Mouse (Mus musculus) hindbrain, postnatal 0 days (tissue): ENCODE results near the gene Fam173b. TPM values are rescaled to one million over a fixed set of nuclear protein-coding genes. Genes with fewer than 3 reads are reported as not detected.

Experiments
- ATAC-seq: fragments of 200-750 bp; cut with Nextera tagmentation; 2 replicates; pipeline ENCODE4 v1.8.0; 2017; ENCODE audit warnings: mild to moderate bottlenecking, moderate TSS enrichment, moderate library complexity
- DNase-seq: peaks from one replicate; pipeline ENCODE4 v3.0.0-alpha.2; 2015; ENCODE audit warnings: low spot score
- H3K27ac ChIP-seq: fragments of 300-500 bp; sonication (generic); 2 replicates; pipeline ENCODE4 v1.5.1; 2014; ENCODE audit warnings: mild to moderate bottlenecking
- H3K27me3 ChIP-seq: fragments of 300-500 bp; sonication (generic); 2 replicates; pipeline ENCODE4 v1.6.1; 2014; ENCODE audit warnings: low read length, mixed read lengths; ENCODE audit not compliant: insufficient read depth
- H3K36me3 ChIP-seq: fragments of 300-500 bp; sonication (generic); 2 replicates; pipeline ENCODE4 v1.6.1; 2014; ENCODE audit warnings: low read length, mixed read lengths; ENCODE audit not compliant: insufficient read depth
- H3K4me1 ChIP-seq: fragments of 300-500 bp; sonication (generic); 2 replicates; pipeline ENCODE4 v1.6.1; 2014; ENCODE audit warnings: antibody characterized with exemption, low read length, mixed read lengths; ENCODE audit not compliant: insufficient read depth
- H3K4me2 ChIP-seq: fragments of 300-500 bp; sonication (generic); 2 replicates; pipeline ENCODE4 v1.6.1; 2014; ENCODE audit warnings: low read depth, mild to moderate bottlenecking, low read length, moderate library complexity, mixed read lengths
- H3K4me3 ChIP-seq: fragments of 300-500 bp; sonication (generic); 2 replicates; pipeline ENCODE4 v1.5.1; 2014; ENCODE audit warnings: low read length
- H3K9ac ChIP-seq: fragments of 300-500 bp; sonication (generic); replicated peaks from 2 replicates; pipeline ENCODE4 v1.6.1; 2014; ENCODE audit warnings: mild to moderate bottlenecking, low read length, moderate library complexity, mixed read lengths
- H3K9me3 ChIP-seq: fragments of 300-500 bp; sonication (generic); 2 replicates; pipeline ENCODE4 v1.6.1; 2016; ENCODE audit warnings: low read length, mixed read lengths
- CTCF ChIP-seq: IDR thresholded peaks from 2 replicates; pipeline ENCODE4 v1.5.1; 2016; ENCODE audit warnings: antibody characterized with exemption, control low read depth, low read depth
- WGBS: fragments of 180-500 bp; shearing (Covaris S2); extraction: QIAGEN DNeasy Blood & Tissue Kit; methylation state at CpG from one replicate; pipeline ENCODE4 v1.1.7; 2014; 5-methylcytosine and 5-hydroxymethylcytosine counted together
- polyA plus RNA-seq: library from polyadenylated mRNA; unstranded; fragments of >200 nt; fragmentation: Nextera tagmentation; extraction: Ambion mirVana; gene quantifications from 2 replicates; pipeline ENCODE4 v1.2.1, GENCODE M21; 2015
- total RNA-seq: library from RNA; depleted of rRNA; stranded (reverse); fragments of >200 nt; gene quantifications from 2 replicates; pipeline ENCODE4 v1.2.3, GENCODE M21; 2014

Fam173b gene
- total and polyA plus RNA-seq, 2 experiments from 2014 or later: 8.2 to 12.5 TPM

GRCm38 (mm10) chr15:31565184-31565583, 36.5 kb upstream of the Fam173b start, which contains the start of gene Cmbl:
TSS of gene Cmbl (plus strand) at chr15:31565389.
- WGBS: 42% methylated on average over 5 of the region's 5 CpGs

DNA sequence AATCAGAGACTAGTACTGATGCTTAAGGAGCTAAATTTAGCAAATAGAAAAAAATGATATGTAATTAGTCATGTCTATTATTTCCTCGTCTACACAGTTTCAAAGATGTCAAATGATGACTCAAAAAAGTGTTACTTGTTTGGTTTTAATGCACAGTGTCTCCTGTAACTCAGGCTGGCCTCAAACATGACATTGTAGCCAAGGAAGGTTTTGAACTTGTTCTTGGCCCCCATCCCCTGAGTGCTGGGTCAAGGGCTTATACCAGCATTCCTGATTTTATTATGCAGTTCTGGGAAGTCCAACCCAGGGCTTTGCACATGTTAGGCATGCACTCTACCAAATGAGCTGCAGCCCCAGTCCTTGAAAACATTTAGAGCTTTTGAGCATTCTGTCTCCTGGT, 35.9 kb upstream of the Fam173b start:
- Histone ChIP-seq H3K4me2 (no peak overlapping the region), H3K9ac (no peak overlapping the region), H3K4me1 (no peaks in the 10 kb centered on the region), H3K36me3 (no peaks in the 10 kb centered on the region), H3K27ac (no peak overlapping the region), H3K9me3 (no peaks in the 10 kb centered on the region), H3K27me3 (no peaks in the 10 kb centered on the region), H3K4me3 (no peak overlapping the region)
- 77% methylated on average over 1 of the region's 1 CpGs for WGBS
- ATAC-seq (no peak), DNase-seq (no peak)
- no peak for TF ChIP-seq CTCF

More at GRCm38 (mm10) chr15:31565184-31565583, 36.5 kb upstream of the Fam173b start, which contains the start of gene Cmbl:
- 0 out of 2 replicates have a peak, but pooled peaks have one; percentile 24 for ATAC-seq
- Histone ChIP-seq H3K9ac (no peak within 1 kb of the TSS), H3K4me1 (no peaks in the 10 kb centered on the region), H3K36me3 (no peaks in the 10 kb centered on the region), H3K27ac (no peak within 1 kb of the TSS; the same call in 1 of the 2 replicates), H3K9me3 (no peaks in the 10 kb centered on the region), H3K4me3 (no peak within 1 kb of the TSS), H3K4me2 (no peak within 1 kb of the TSS), H3K27me3 (no peaks in the 10 kb centered on the region)
- TF ChIP-seq CTCF: no peak
- peak; percentile 11 for DNase-seq

DNA sequence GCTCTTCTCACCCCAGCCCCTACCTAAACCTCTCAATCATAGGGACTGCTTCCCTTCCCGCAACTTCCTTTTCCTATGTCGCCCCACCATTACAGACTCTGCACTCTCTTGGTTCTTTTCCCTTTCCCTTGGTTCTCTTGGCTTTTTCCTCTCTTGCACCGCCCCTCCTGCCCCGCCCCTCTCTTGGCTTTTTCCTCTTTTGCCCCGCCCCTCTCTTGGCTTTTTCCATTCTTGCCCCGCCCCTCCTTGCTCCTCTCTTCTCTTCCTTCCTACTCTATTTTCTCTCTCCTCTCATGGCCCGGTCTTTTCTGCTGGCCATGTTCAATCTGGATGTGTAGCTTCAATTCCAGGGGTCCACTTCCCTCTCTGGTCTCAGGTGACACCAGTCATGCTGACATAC, 34.2 kb upstream of the Fam173b start:
- ATAC-seq: no peak
- Histone ChIP-seq H3K4me3 (no peak overlapping the region), H3K9ac (no peak overlapping the region), H3K27ac (no peak overlapping the region), H3K27me3 (no peaks in the 10 kb centered on the region), H3K4me1 (no peaks in the 10 kb centered on the region), H3K9me3 (no peaks in the 10 kb centered on the region), H3K36me3 (no peaks in the 10 kb centered on the region), H3K4me2 (no peak overlapping the region)
- TF ChIP-seq CTCF: no peak
- WGBS: 72% methylated on average over 7 of the region's 7 CpGs
- DNase-seq: no peak

- H3K4me2 ChIP-seq: peak overlapping the region; percentile 1; the same call in 1 of the 2 replicates
- 22% methylated on average over 12 of the region's 12 CpGs for WGBS
- TF ChIP-seq CTCF: no peak
- no peaks in the 10 kb centered on the region for H3K36me3 ChIP-seq
- H3K27ac ChIP-seq: no peak overlapping the region
- ATAC-seq (peak; percentile 53), DNase-seq (peak; percentile 39)
- no peaks in the 10 kb centered on the region for H3K9me3 ChIP-seq
- H3K4me3 ChIP-seq: no peak overlapping the region
- no peak overlapping the region for H3K9ac ChIP-seq
- H3K27me3 ChIP-seq: no peaks in the 10 kb centered on the region
- H3K4me1 ChIP-seq: no peaks in the 10 kb centered on the region
Observed at GRCm38 (mm10) chr15:31568581-31568996, 33.1 kb upstream of the Fam173b start.

- Histone ChIP-seq H3K4me3 (no peak overlapping the region), H3K9ac (no peak overlapping the region), H3K27me3 (no peaks in the 10 kb centered on the region), H3K9me3 (no peaks in the 10 kb centered on the region), H3K27ac (no peak overlapping the region), H3K36me3 (no peaks in the 10 kb centered on the region), H3K4me1 (no peaks in the 10 kb centered on the region), H3K4me2 (no peak overlapping the region)
- 51% methylated on average over 9 of the region's 9 CpGs for WGBS
- peak; percentile 53 for DNase-seq
- peak; percentile 52; the same call in 1 of the 2 replicates for ATAC-seq
- TF ChIP-seq CTCF: peak; percentile 38
Observed at GRCm38 (mm10) chr15:31569325-31570022, 32.2 kb upstream of the Fam173b start.

GRCm38 (mm10) chr15:31570959-31571358, 30.7 kb upstream of the Fam173b start:
- no peaks in the 10 kb centered on the region for H3K36me3 ChIP-seq
- TF ChIP-seq CTCF: no peak
- ATAC-seq: no peak
- 91% methylated on average over 8 of the region's 8 CpGs for WGBS
- no peak overlapping the region for H3K4me2 ChIP-seq
- no peak overlapping the region for H3K4me3 ChIP-seq
- H3K4me1 ChIP-seq: no peaks in the 10 kb centered on the region
- no peak overlapping the region for H3K9ac ChIP-seq
- no peaks in the 10 kb centered on the region for H3K9me3 ChIP-seq
- DNase-seq: no peak
- no peak overlapping the region for H3K27ac ChIP-seq
- no peaks in the 10 kb centered on the region for H3K27me3 ChIP-seq

DNA sequence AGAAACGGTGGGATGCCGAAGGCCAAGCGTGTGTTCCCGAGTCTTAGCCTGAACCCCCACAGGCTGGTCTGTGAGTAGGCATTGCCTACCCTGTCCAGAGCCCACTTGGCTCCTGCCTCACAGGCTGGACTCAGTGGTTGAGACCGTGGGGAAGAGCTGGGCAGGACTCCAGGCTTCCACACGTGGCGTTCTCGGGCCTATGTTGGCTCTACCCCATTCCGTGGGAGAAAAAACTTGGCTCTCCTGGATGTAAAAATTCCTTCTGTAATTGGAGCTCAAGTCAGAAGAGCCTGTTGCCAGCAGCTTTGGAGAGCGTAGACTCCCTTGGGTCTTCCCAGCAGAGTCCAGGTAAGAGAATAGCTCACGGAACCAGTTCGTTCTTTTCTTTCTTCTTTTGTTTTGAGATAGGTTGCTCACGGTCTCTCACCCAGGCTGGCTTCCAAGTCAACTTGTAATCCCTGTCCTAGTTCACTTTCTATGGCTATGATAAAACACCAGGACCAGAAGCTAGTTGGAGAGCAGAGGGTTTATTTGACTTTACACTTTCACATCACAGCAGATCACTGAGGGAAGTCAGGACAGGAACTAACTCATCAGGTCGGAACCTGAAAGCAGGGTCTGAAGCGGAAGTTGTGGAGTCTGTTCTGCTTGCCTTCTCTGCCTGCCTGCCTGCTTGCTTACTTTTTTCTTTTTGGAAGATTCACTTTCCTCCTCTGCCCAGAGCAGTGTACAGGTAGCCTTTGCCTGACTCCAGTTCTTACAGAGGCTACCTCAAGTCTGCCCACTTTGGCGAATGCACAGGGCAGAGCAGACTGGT, 29.5 kb upstream of the Fam173b start:
- Histone ChIP-seq H3K9ac (no peak overlapping the region), H3K27ac (no peak overlapping the region), H3K4me2 (no peak overlapping the region), H3K27me3 (no peaks in the 10 kb centered on the region), H3K4me3 (no peak overlapping the region), H3K36me3 (no peaks in the 10 kb centered on the region), H3K9me3 (no peaks in the 10 kb centered on the region), H3K4me1 (no peaks in the 10 kb centered on the region)
- no peak for TF ChIP-seq CTCF
- DNase-seq (peak; percentile 30), ATAC-seq (no peak)
- WGBS: 67% methylated on average over 16 of the region's 16 CpGs
